Mouse (Mus musculus): Measurements from ENCODE around the gene Pip5k1c. TPM values are rescaled to one million over a fixed set of nuclear protein-coding genes. Genes with fewer than 3 reads are reported as not detected.

Gene Pip5k1c
- polyA plus RNA-seq, 1 experiment from 2014 or later: 147 TPM

- ATAC-seq: no peak
Measured at GRCm38 (mm10) chr10:81297845-81298244, 5.1 kb downstream of the Pip5k1c start.

GRCm38 (mm10) chr10:81298369-81299100 lies 5.8 kb downstream of the Pip5k1c start:
- Histone ChIP-seq H3K4me3 (ENCODE audit: low read depth, low read length) (no peak overlapping the region), H3K4me1 (ENCODE audit: control insufficient read depth, insufficient read depth, low read length) (peaks cover 24% of the 10 kb centered on the region), H3K27me3 (ENCODE audit: control insufficient read depth, insufficient read depth, low read depth, low read length) (no peaks in the 10 kb centered on the region), H3K9me3 (replicated peaks; ENCODE audit: control insufficient read depth, low read length, poor library complexity, severe bottlenecking) (no peaks in the 10 kb centered on the region), H3K27ac (ENCODE audit: low read length) (no peak overlapping the region), H3K9ac (ENCODE audit: low read depth, low read length) (no peak overlapping the region), H3K36me3 (ENCODE audit: control insufficient read depth, insufficient read depth, low read length) (no peaks in the 10 kb centered on the region), H3K4me2 (ENCODE audit: low read length) (no peak overlapping the region)
- WGBS: 93% methylated on average over 17 of the region's 17 CpGs
- ATAC-seq: no peak

More at GRCm38 (mm10) chr10:81297845-81298244, 5.1 kb downstream of the Pip5k1c start:
- Histone ChIP-seq H3K4me2 (ENCODE audit: low read length) (no peak overlapping the region), H3K4me3 (ENCODE audit: low read depth, low read length) (no peak overlapping the region), H3K9me3 (replicated peaks; ENCODE audit: control insufficient read depth, low read length, poor library complexity, severe bottlenecking) (no peaks in the 10 kb centered on the region), H3K9ac (ENCODE audit: low read depth, low read length) (no peak overlapping the region), H3K4me1 (ENCODE audit: control insufficient read depth, insufficient read depth, low read length) (peaks cover 19% of the 10 kb centered on the region), H3K27ac (ENCODE audit: low read length) (0 out of 2 replicates have a peak overlapping the region, but pooled peaks have one; percentile 22), H3K36me3 (ENCODE audit: control insufficient read depth, insufficient read depth, low read length) (no peaks in the 10 kb centered on the region), H3K27me3 (ENCODE audit: control insufficient read depth, insufficient read depth, low read depth, low read length) (no peaks in the 10 kb centered on the region)
- 81% methylated on average over 10 of the region's 10 CpGs for WGBS

- H3K27me3 ChIP-seq (ENCODE audit: control insufficient read depth, insufficient read depth, low read depth, low read length): no peaks in the 10 kb centered on the region
- ATAC-seq: no peak
- H3K9ac ChIP-seq (ENCODE audit: low read depth, low read length): no peak overlapping the region; the same call in 1 of the 2 replicates
- no peaks in the 10 kb centered on the region for H3K36me3 ChIP-seq (ENCODE audit: control insufficient read depth, insufficient read depth, low read length)
- peaks cover 15% of the 10 kb centered on the region for H3K4me1 ChIP-seq (ENCODE audit: control insufficient read depth, insufficient read depth, low read length)
- WGBS: 92% methylated on average over 14 of the region's 14 CpGs
- no peak overlapping the region for H3K4me3 ChIP-seq (ENCODE audit: low read depth, low read length)
- no peaks in the 10 kb centered on the region for H3K9me3 ChIP-seq (replicated peaks; ENCODE audit: control insufficient read depth, low read length, poor library complexity, severe bottlenecking)
- H3K4me2 ChIP-seq (ENCODE audit: low read length): no peak overlapping the region
- H3K27ac ChIP-seq (ENCODE audit: low read length): no peak overlapping the region
Measured at GRCm38 (mm10) chr10:81299585-81300351, 7.0 kb downstream of the Pip5k1c start.

GRCm38 (mm10) chr10:81300352-81300907 lies 7.7 kb downstream of the Pip5k1c start:
- Histone ChIP-seq H3K27ac (ENCODE audit: low read length) (no peak overlapping the region), H3K4me3 (ENCODE audit: low read depth, low read length) (no peak overlapping the region), H3K9ac (ENCODE audit: low read depth, low read length) (no peak overlapping the region), H3K4me1 (ENCODE audit: control insufficient read depth, insufficient read depth, low read length) (peaks cover 9% of the 10 kb centered on the region), H3K9me3 (replicated peaks; ENCODE audit: control insufficient read depth, low read length, poor library complexity, severe bottlenecking) (no peaks in the 10 kb centered on the region), H3K36me3 (ENCODE audit: control insufficient read depth, insufficient read depth, low read length) (no peaks in the 10 kb centered on the region), H3K27me3 (ENCODE audit: control insufficient read depth, insufficient read depth, low read depth, low read length) (no peaks in the 10 kb centered on the region), H3K4me2 (ENCODE audit: low read length) (no peak overlapping the region)
- no peak for ATAC-seq
- WGBS: 85% methylated on average over 9 of the region's 9 CpGs

DNA sequence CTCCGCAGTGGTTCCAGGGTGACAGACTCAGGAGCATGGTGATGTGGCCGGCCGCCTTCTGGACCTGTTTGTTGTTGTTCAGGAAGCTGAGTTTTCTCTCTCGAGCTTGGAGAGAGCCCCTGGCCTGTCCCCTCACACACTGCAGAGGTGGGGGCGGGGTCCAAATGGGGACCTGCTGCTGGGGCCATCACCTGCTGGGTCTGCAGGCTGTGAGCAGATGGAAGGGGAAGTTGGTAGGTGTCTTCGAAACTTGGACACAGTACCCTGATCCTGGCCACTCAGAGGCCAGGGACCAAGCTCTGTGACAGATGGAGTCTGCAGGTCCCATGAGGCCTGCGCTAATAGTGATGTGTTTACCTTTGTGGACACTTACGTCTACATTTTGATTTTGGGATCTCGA lies 8.6 kb downstream of the Pip5k1c start:
- ATAC-seq: no peak
- peaks cover 7% of the 10 kb centered on the region for H3K36me3 ChIP-seq (ENCODE audit: control insufficient read depth, insufficient read depth, low read length)

DNA sequence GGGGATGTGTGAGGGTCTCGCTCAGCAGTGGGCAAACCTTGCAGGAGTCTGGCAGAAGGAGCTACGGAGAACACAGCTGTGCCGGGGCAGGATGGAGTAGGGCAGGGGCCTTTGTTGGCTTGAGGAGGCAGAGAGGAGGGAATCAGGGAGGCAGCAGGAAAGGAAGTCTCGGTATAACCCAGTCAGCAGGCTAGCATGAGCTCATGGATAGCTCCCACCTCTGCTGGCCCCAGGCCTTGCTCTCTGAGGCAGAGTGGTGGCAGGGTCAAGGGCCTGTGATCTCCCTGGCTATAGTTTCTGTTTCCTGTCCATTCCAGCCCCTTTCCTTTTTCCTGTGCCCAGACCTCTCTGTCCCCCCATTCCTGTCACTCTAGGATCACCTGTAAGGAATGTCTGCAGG lies 9.5 kb downstream of the Pip5k1c start:
- Histone ChIP-seq H3K36me3 (ENCODE audit: control insufficient read depth, insufficient read depth, low read length) (peaks cover 16% of the 10 kb centered on the region), H3K27ac (ENCODE audit: low read length) (no peak overlapping the region), H3K9ac (ENCODE audit: low read depth, low read length) (no peak overlapping the region), H3K9me3 (replicated peaks; ENCODE audit: control insufficient read depth, low read length, poor library complexity, severe bottlenecking) (no peaks in the 10 kb centered on the region), H3K4me2 (ENCODE audit: low read length) (no peak overlapping the region), H3K27me3 (ENCODE audit: control insufficient read depth, insufficient read depth, low read depth, low read length) (no peaks in the 10 kb centered on the region), H3K4me3 (ENCODE audit: low read depth, low read length) (no peak overlapping the region), H3K4me1 (ENCODE audit: control insufficient read depth, insufficient read depth, low read length) (peaks cover 5% of the 10 kb centered on the region)
- no peak for ATAC-seq
- WGBS: 78% methylated on average over 4 of the region's 4 CpGs

More for the DNA sequence above, 8.6 kb downstream of the Pip5k1c start:
- Histone ChIP-seq H3K4me3 (ENCODE audit: low read depth, low read length) (no peak overlapping the region), H3K27ac (ENCODE audit: low read length) (no peak overlapping the region), H3K4me2 (ENCODE audit: low read length) (no peak overlapping the region), H3K9ac (ENCODE audit: low read depth, low read length) (no peak overlapping the region), H3K9me3 (replicated peaks; ENCODE audit: control insufficient read depth, low read length, poor library complexity, severe bottlenecking) (no peaks in the 10 kb centered on the region), H3K27me3 (ENCODE audit: control insufficient read depth, insufficient read depth, low read depth, low read length) (no peaks in the 10 kb centered on the region), H3K4me1 (ENCODE audit: control insufficient read depth, insufficient read depth, low read length) (peaks cover 5% of the 10 kb centered on the region)
- WGBS: 81% methylated on average over 9 of the region's 9 CpGs

DNA sequence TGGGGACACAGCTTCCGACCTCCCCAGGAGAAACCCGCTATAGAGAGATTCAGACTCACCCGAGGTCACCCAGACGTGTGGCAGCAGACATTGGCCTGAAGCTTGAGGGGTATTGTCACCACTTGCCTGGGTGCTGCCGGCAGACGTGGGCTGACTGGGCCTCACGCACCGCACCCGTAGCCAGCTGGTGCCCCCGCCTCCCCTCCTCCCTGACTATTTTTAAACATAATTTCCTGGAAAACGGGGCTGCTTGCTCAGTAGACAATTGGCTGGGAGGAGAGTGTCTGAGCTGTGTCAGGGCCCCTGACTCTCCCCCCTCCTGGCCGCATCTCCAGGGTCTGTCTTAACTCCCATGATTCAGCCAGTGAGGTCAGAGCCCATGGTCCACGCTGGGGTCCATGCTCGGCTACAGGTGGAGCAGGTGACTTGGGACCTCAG lies 10.0 kb downstream of the Pip5k1c start:
- 0 out of 2 replicates have a peak overlapping the region, but pooled peaks have one; percentile 14 for H3K9ac ChIP-seq (ENCODE audit: low read depth, low read length)
- no peak overlapping the region for H3K4me3 ChIP-seq (ENCODE audit: low read depth, low read length)
- H3K4me1 ChIP-seq (ENCODE audit: control insufficient read depth, insufficient read depth, low read length): peaks cover 5% of the 10 kb centered on the region
- H3K36me3 ChIP-seq (ENCODE audit: control insufficient read depth, insufficient read depth, low read length): peaks cover 21% of the 10 kb centered on the region
- H3K4me2 ChIP-seq (ENCODE audit: low read length): no peak overlapping the region
- H3K27me3 ChIP-seq (ENCODE audit: control insufficient read depth, insufficient read depth, low read depth, low read length): no peaks in the 10 kb centered on the region
- H3K9me3 ChIP-seq (replicated peaks; ENCODE audit: control insufficient read depth, low read length, poor library complexity, severe bottlenecking): no peaks in the 10 kb centered on the region
- no peak overlapping the region for H3K27ac ChIP-seq (ENCODE audit: low read length)
- WGBS: 70% methylated on average over 14 of the region's 14 CpGs
- ATAC-seq: no peak

GRCm38 (mm10) chr10:81303258-81303657 lies 10.5 kb downstream of the Pip5k1c start:
- Histone ChIP-seq H3K9me3 (replicated peaks; ENCODE audit: control insufficient read depth, low read length, poor library complexity, severe bottlenecking) (no peaks in the 10 kb centered on the region), H3K4me2 (ENCODE audit: low read length) (no peak overlapping the region), H3K36me3 (ENCODE audit: control insufficient read depth, insufficient read depth, low read length) (peaks cover 26% of the 10 kb centered on the region), H3K4me3 (ENCODE audit: low read depth, low read length) (no peak overlapping the region), H3K27me3 (ENCODE audit: control insufficient read depth, insufficient read depth, low read depth, low read length) (no peaks in the 10 kb centered on the region), H3K27ac (ENCODE audit: low read length) (no peak overlapping the region), H3K9ac (ENCODE audit: low read depth, low read length) (no peak overlapping the region), H3K4me1 (ENCODE audit: control insufficient read depth, insufficient read depth, low read length) (peaks cover 5% of the 10 kb centered on the region)
- no peak for ATAC-seq
- WGBS: 80% methylated on average over 10 of the region's 10 CpGs

DNA sequence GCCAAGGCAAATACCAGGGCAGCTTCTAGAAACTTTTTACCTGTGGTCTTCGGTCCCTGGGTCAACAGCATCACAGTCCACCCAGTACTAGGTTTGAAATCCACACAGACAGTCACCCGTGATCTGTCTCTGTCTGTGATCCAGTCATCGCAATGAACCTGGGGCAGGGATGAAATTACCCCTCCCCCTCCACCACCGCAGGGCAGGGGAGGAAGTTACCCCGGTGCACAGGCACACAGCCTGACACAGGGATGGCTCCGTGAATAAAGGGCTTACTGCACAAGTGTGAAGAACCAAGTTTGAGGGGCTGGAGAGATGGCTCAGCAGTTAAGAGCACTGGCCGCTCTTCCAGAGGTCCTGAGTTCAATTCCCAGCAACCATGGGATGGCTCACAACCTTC lies 11.0 kb downstream of the Pip5k1c start:
- H3K27ac ChIP-seq (ENCODE audit: low read length): no peak overlapping the region
- no peak for ATAC-seq
- H3K9ac ChIP-seq (ENCODE audit: low read depth, low read length): no peak overlapping the region
- no peak overlapping the region for H3K4me2 ChIP-seq (ENCODE audit: low read length)
- H3K4me3 ChIP-seq (ENCODE audit: low read depth, low read length): no peak overlapping the region
- 84% methylated on average over 7 of the region's 7 CpGs for WGBS
- no peaks in the 10 kb centered on the region for H3K9me3 ChIP-seq (replicated peaks; ENCODE audit: control insufficient read depth, low read length, poor library complexity, severe bottlenecking)
- no peaks in the 10 kb centered on the region for H3K27me3 ChIP-seq (ENCODE audit: control insufficient read depth, insufficient read depth, low read depth, low read length)
- peaks cover 5% of the 10 kb centered on the region for H3K4me1 ChIP-seq (ENCODE audit: control insufficient read depth, insufficient read depth, low read length)
- H3K36me3 ChIP-seq (ENCODE audit: control insufficient read depth, insufficient read depth, low read length): peaks cover 26% of the 10 kb centered on the region
